Mouse (Mus musculus): Measurements from ENCODE around the gene Tifab. TPM values are rescaled to one million over a fixed set of nuclear protein-coding genes. Genes with fewer than 3 reads are reported as not detected.
A peak's percentile ranks its signal among the peaks of the same experiment; 100 is the strongest.

Tifab gene
- total RNA-seq, 1 experiment from 2014 or later, result 7.1 TPM

DNA sequence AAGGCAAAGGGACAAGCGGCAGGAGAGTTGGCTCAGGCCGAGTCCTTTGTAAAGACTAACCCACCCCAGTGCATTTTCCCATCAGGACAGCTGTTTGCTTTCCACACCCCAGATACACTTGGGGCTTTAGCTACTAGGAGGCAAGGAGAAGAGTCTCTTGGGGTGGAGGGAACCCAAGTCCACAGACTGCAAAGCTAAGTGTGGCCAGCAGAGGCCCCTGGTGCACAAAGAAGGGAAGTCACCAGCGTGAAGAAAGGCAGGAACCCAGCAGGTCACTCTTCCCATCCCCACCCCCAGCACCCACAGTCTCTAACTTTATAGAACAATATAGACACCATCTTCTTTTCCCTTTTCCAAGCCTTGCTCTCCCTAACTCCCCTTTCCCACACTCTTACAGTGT lies 33.2 kb downstream of the Tifab start:
- ATAC-seq (ENCODE audit: extremely low read depth, insufficient number of reproducible peaks, low FRiP score, poor library complexity, severe bottlenecking), result peak; percentile 71

DNA sequence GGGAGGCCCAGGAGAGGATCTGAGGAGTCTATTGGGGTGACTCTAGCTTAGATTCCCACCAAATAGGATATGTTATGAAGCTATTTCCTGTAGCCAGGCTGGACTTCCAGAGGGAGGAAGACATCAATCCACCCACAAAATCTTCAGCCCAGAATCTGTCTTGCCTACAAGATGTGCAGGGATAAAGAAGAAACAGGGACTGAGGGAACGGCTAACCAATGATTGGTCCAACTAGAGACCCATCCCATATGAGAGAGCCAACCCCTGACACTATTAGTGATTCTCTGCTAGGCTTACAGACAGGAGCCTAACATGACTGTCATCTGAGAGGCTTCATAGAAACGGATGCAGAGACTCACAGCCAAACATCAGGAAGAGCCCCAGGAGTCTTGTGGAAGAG lies 34.7 kb downstream of the Tifab start:
- ATAC-seq (ENCODE audit: extremely low read depth, insufficient number of reproducible peaks, low FRiP score, poor library complexity, severe bottlenecking), result no peak

DNA sequence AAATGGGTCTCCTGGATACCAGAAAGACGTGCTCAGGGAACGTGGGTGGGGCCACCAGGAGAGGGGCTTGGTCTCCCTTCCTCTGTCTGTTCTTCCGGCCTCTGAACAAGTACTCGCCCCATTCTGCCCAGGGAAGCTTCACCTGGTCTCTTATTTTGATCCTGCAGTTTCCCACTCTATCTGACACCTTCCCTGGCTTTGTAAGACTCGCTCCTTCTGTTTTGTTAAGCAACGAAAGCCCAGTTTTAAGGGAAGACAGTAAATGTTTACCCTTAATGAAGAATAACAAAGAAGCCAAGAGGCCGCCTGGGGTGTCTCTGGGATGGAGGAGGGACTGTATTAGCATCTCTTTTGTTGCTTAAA lies 35.6 kb downstream of the Tifab start:
- no peak for ATAC-seq (ENCODE audit: extremely low read depth, insufficient number of reproducible peaks, low FRiP score, poor library complexity, severe bottlenecking)

DNA sequence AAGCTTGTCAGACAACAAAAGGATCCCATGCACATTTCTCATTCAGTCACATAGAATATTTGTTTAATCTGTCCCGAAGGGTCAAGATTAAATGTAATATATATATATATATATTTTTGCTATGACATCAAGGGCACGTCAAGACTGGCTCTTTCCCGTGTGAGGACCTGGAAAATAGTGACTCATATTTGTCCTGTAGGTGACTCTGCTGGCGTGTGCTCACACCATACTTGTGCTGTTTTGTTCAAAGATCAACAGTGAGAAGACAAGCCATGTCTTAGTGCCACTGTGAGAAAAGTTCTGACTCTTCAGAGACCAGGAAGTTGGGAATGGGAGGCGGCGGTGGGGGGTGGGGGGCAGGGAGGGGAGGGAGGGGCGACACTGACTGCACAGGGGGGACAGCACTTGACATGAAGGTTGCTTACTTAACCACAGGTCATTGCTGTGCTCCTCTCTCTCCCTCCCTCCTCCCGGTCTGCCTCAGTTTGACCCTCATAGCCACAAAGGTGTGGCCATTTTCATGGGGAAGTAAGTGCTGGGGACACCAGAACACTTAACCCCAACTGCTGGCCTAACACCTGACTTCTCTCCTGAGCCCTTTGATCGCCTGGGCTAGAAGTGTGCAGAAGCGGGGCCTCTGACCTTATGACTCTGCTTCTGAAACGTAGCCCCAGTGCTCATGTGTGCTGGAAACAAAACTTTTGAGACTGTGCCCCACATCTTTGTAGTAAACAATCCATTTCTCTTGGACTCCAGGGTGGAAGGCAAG lies 36.1 kb downstream of the Tifab start:
- no peak for ATAC-seq (ENCODE audit: extremely low read depth, insufficient number of reproducible peaks, low FRiP score, poor library complexity, severe bottlenecking)

DNA sequence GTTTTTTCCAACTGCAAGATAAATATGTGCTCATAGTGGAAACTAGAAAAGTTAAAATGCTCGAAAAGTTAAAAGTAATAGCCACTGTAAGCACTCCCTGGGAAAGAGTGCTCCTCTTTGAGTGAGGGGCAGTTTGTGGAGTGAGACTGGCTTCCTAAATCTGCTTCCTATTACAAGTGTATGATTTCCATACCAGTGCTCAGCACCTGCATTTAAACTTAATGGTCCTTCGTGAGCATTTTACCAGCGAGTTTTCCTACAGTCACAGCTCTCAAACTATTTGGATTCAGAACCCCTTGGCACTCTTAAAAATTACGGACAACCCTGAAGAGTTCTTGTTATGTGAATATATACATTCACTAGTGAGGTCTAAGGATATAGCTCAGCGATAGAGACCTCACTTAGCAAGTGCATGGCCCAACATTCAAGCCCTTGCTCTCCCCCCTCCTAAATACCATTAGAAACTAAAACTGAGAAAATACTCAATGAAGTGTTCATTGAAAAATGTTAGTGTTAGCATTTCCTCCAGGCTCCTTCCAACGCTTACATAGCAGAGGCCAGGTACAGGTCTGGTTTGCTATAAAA lies 39.4 kb downstream of the Tifab start:
- no peak for ATAC-seq (ENCODE audit: extremely low read depth, insufficient number of reproducible peaks, low FRiP score, poor library complexity, severe bottlenecking)

DNA sequence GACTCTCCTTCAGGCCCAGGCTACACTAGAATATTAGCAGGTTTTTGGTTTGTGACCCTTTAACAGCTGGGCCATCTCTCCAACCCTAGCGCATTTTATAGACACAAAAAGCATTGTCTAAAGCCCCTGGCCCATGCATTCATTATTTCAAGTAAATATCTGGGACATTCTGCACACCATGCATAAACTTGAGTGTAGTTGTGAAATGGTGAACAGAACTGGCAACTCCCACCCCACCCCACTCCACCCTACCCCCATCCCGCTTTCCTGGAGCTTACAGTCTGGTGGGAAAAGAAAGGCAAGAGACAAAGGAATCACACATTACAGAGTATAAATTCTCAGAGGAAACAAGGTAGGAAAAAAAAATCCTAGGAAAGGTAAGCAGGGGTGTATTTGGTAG lies 42.5 kb downstream of the Tifab start, which contains the start of gene H2afy:
TSS of gene H2afy (minus strand) at position 162 of the 400 bp plus-strand sequence.
- no peak for ATAC-seq (ENCODE audit: extremely low read depth, insufficient number of reproducible peaks, low FRiP score, poor library complexity, severe bottlenecking)

DNA sequence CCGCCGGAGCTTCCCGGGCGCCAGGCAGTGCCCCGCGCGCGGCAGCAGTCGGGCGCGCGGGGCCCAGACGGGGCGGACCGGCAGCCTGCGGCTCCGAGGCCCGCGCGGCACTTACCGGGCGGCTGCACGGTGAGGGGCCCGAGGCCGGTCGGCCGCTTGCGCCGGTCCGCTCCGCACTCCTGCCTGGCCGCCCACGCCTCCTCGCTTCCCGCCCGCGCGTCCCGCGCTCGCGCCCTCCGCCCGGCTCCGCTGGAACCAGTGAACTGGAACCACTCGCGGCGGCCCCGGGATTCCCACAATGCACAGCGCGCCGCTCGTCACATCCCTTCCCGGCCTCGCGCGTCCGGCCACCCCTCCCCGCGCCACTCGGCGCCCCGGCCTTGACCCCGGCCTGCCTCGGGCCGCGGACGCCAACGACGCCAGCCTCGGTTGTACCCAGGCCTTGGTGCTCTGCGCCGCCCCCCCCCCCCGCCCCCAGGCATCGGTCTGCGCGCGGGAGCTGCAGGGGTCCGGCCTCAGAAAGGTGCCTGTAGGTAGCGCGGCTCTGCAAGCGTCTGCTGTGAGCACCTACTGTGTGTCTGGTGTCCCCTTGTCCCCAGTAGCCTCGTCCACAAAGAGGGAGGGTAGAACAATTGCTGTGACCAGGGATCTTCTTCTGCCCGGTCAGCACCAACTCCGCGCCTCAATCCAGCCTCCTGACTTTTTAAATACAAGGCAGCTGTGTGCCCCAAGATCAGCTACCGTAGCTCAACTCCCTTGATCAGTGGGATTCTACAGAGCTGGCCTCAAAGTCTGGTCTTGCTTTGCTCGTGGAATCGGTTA lies 43.2 kb downstream of the Tifab start:
- ATAC-seq (ENCODE audit: extremely low read depth, insufficient number of reproducible peaks, low FRiP score, poor library complexity, severe bottlenecking), result peak; percentile 49

DNA sequence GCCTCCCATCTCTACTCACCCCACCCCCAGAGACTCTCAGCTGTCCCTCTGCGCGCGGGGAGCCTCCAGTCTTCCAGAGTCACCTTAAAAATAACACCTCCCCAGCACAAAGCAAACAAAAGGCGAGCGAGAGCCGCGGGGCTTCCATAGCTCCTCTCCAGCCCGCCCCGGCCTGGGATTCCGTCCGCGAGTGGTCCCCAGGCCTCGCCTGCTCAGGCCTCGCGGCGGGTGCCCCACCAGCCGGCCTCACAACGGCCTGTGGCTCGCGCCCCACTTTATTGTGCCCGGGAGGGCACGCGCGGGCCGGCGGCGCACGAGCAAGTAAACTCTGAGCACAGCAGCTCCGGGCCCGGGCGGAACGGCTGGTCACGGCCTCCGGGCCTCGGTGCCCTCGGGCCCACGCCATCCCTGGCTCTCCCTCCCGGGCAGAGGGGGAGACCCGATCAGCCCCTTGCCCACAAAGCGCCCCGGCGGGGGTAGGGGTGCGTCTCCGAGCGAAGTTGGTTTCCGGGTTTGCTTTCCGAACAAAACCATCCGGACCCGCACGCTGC lies 44.0 kb downstream of the Tifab start:
- no peak for ATAC-seq (ENCODE audit: extremely low read depth, insufficient number of reproducible peaks, low FRiP score, poor library complexity, severe bottlenecking)

DNA sequence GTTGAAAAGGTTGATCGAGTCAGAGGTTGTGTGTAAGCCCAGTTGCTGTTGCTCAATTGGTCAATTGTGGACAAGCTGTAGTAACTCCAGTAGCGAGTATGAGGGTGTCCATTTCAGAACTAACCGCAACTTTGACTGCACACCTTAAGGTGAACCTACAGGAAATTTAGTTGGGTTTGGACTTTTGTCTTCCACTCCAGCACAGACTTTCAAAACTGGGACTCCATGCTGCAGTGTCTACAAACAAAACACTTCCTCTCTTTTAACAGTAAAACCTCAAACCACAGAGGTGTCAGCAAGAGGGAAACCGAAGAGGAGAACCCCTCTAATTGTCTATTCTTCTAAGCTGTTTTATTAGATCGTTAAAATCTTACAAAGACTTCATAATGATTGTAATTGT lies 44.7 kb downstream of the Tifab start:
- ATAC-seq (ENCODE audit: extremely low read depth, insufficient number of reproducible peaks, low FRiP score, poor library complexity, severe bottlenecking), result no peak

DNA sequence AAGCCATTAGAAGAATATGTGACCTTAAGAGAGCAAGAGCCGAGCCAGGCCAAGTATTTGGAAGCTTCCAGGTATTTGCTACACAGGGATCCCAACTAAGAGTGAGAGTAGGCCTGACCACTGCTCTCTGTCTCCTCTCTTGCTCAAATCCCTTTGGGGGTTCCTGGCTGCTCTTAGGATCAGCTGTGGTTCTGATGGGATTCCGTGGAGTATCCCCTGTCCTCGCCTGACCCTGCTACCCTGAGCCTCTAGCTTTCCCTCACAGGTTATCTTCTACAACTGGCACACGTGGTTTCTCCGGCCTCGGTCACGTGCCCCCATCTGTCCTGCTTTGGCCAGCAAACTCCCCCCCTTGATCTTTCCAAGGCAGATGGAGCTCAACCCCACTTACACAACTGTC lies 45.7 kb downstream of the Tifab start:
- no peak for ATAC-seq (ENCODE audit: extremely low read depth, insufficient number of reproducible peaks, low FRiP score, poor library complexity, severe bottlenecking)

DNA sequence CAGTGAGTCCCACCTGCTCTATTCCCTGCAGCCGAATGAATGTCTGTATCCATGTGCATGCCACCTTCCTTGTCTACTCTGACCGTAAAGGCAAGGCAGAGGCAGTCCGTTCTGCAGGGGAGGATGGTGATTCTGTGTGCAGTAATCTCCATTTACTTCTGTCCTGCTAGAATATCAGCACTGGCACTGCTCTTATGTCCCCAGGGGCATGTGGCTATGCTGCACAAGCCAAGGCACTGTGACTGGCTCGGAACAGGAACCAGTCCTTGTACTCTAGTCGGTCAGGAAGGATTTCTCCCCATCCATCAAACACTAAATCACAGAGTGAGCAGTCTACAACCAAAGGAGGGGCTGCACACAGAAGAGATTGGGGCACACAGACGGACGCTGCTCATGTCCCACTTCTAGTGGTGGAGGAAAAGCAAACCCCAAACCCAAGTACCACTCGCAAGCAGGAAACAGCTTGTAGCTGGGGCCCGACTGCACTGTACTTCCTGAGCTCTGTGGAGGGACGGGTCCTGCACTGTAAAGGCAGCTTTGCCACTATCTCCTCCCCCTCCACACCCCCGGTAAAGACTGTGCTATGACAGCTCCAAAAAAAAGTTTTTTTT lies 46.3 kb downstream of the Tifab start:
- peak; percentile 29; the same call in 1 of the 2 replicates for ATAC-seq (ENCODE audit: extremely low read depth, insufficient number of reproducible peaks, low FRiP score, poor library complexity, severe bottlenecking)

DNA sequence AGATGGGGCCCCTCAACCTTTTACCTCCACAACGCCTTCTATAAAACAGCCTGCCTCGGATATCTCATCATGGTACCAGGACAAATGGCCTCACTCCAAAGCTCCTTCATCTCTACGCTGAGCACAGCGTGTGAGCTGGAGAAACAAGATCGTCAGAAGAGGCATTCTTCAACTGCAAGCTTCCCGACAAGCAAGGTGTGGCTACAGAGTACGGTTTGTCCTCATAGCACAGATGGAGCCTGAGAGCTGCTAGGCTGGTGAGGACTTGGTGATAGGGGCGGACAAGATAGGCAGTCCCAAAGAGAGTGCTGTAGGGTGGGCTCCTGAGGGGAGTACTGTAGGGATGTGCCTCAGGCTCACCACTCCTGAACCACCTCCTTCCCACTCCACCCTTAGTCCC lies 48.1 kb downstream of the Tifab start:
- ATAC-seq (ENCODE audit: extremely low read depth, insufficient number of reproducible peaks, low FRiP score, poor library complexity, severe bottlenecking), result no peak

DNA sequence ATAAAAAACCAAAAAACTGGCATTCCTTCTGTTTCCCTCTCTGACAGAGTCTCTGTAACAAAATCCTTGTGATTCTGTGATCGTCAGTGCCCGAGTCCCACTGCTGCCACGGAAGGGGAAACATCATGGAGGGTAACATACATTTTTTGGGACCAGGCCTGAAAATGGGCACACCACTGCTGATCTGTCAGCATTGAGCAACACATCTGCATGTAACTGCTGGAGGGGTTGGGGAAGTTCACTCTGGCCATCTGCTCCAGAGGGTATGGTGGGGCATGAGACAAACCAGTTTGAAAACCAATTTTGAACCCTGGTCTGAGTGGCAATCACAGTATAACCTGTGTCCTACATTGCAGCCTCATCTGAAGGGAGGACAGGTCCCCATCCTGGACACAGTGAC lies 49.1 kb downstream of the Tifab start:
- no peak for ATAC-seq (ENCODE audit: extremely low read depth, insufficient number of reproducible peaks, low FRiP score, poor library complexity, severe bottlenecking)

DNA sequence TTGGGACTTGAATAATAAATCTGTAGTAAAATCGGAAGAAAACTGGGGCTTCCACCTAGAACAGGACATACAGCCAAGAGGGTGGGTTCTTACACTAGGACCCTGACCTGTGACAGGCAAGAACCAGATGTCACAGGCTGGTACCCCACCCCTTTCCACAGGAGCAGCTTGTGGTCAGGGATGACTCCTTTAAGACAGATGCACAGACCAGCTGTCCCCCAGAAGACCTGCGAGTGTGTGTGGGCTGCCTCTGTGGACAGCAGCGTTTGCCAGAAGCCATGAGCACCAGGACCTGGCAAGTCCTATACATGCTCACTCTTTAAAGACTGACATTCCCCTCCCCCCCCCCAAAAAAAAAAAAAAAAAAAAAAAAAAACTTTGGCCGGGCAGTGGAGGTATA lies 49.7 kb downstream of the Tifab start:
- ATAC-seq (ENCODE audit: extremely low read depth, insufficient number of reproducible peaks, low FRiP score, poor library complexity, severe bottlenecking), result no peak

DNA sequence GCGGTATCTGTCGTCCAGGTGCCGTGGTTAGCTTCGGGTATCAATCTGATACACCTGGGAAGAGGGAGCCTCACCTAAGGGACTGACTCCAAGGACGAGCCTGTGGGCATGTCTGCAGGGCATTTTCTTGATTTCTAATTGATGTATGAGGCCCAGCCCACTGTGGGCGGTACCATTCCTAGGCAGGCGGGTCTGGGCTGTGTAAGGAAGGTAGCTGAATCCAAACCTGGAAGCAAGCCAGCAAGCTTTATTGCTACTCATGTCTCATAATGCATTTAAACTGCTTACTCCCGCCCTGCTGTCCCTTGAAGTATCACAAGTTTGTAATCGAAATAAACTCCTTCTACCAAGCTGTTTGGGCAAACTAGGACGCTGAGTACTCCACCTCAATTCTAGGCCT lies 53.1 kb downstream of the Tifab start:
- no peak for ATAC-seq (ENCODE audit: extremely low read depth, insufficient number of reproducible peaks, low FRiP score, poor library complexity, severe bottlenecking)

Other genes with a start within 250 kb of the Tifab start
- gene H2afy, start 42.5 kb downstream of the Tifab start, total RNA-seq (2017), result 219 and 235 TPM in 2 replicates
- gene Neurog1, start 73.3 kb upstream of the Tifab start, total RNA-seq (2017), result not detected in 2 replicates
- gene Cxcl14, start 117.7 kb upstream of the Tifab start, total RNA-seq (2017), result not detected in 2 replicates
- gene Gm3045, start 247.7 kb upstream of the Tifab start, total RNA-seq (2017), result not detected in 2 replicates